Mouse (Mus musculus) hindbrain, embryonic 13.5 days (tissue): ENCODE results near the gene B3galt4. TPM values are rescaled to one million over a fixed set of nuclear protein-coding genes. Genes with fewer than 3 reads are reported as not detected.
"Not testable (repeated sequence)": the region's sequence is repeated elsewhere in the genome, so short reads cannot be mapped to it uniquely, and the experiment has no call there.

Source experiments
- ATAC-seq: fragments of 200-750 bp; cut with Nextera tagmentation; 2 replicates; pipeline ENCODE4 v1.8.0; 2017; ENCODE audit warnings: moderate TSS enrichment; ENCODE audit not compliant: low FRiP score
- H3K27ac ChIP-seq: fragments of 300-500 bp; sonication (generic); 2 replicates; pipeline ENCODE4 v1.5.1; 2015; ENCODE audit warnings: inconsistent platforms, mild to moderate bottlenecking, moderate library complexity
- H3K27me3 ChIP-seq: fragments of 300-500 bp; sonication (generic); 2 replicates; pipeline ENCODE4 v1.6.1; 2015; ENCODE audit warnings: mild to moderate bottlenecking, inconsistent platforms
- H3K36me3 ChIP-seq: fragments of 300-500 bp; sonication (generic); 2 replicates; pipeline ENCODE4 v1.6.1; 2015; ENCODE audit warnings: mild to moderate bottlenecking, inconsistent platforms
- H3K4me1 ChIP-seq: fragments of 300-500 bp; sonication (generic); replicated peaks from 2 replicates; pipeline ENCODE4 v1.6.1; 2015; ENCODE audit warnings: inconsistent platforms
- H3K4me2 ChIP-seq: fragments of 300-500 bp; sonication (generic); 2 replicates; pipeline ENCODE4 v1.6.1; 2015; ENCODE audit warnings: inconsistent platforms, mild to moderate bottlenecking, moderate library complexity
- H3K4me3 ChIP-seq: fragments of 300-500 bp; sonication (generic); 2 replicates; pipeline ENCODE4 v1.5.1; 2015; ENCODE audit warnings: mild to moderate bottlenecking, inconsistent platforms
- H3K9ac ChIP-seq: fragments of 300-500 bp; sonication (generic); 2 replicates; pipeline ENCODE4 v1.6.1; 2015; ENCODE audit warnings: mild to moderate bottlenecking, inconsistent platforms
- H3K9me3 ChIP-seq: fragments of 300-500 bp; sonication (generic); 2 replicates; pipeline ENCODE4 v1.6.1; 2016; ENCODE audit warnings: inconsistent platforms
- WGBS: fragments of 180-500 bp; shearing (Covaris S2); methylation state at CpG from one replicate; pipeline ENCODE4 v1.1.7; 2015; 5-methylcytosine and 5-hydroxymethylcytosine counted together
- polyA plus RNA-seq: library from polyadenylated mRNA; unstranded; fragments of >200 nt; fragmentation: Nextera tagmentation; extraction: Ambion mirVana; gene quantifications from 2 replicates; pipeline ENCODE4 v1.2.1, GENCODE M21; 2015

The B3galt4 gene
- 12.2 TPM in 2 replicates for polyA plus RNA-seq

- peak within 1 kb of the TSS; percentile 83 for H3K9ac ChIP-seq
- H3K9me3 ChIP-seq: no peaks in the 10 kb centered on the region
- H3K4me2 ChIP-seq: peak within 1 kb of the TSS; percentile 93
- WGBS: 1% methylated on average over 45 of the region's 45 CpGs
- no peaks in the 10 kb centered on the region for H3K27me3 ChIP-seq
- peaks cover 64% of the 10 kb centered on the region for H3K4me1 ChIP-seq
- H3K36me3 ChIP-seq: peaks cover 64% of the 10 kb centered on the region
- ATAC-seq: peak; percentile 75
- peak within 1 kb of the TSS; percentile 94 for H3K27ac ChIP-seq
- peak within 1 kb of the TSS; percentile 57 for H3K4me3 ChIP-seq
These were observed at the start of gene B3galt4 for GRCm38 (mm10) chr17:33951021-33951946. B3galt4 (minus strand) TSS chr17:33951488.

GRCm38 (mm10) chr17:34000796-34001195 is 49.5 kb upstream of the B3galt4 start:
- WGBS: 65% methylated on average over 2 of the region's 2 CpGs
- not testable (repeated sequence) for H3K36me3 ChIP-seq, H3K4me3 ChIP-seq, H3K27ac ChIP-seq, H3K9ac ChIP-seq, H3K9me3 ChIP-seq, ATAC-seq, H3K4me2 ChIP-seq
- peaks cover 15% of the 10 kb centered on the region for H3K4me1 ChIP-seq
- peaks cover 49% of the 10 kb centered on the region for H3K27me3 ChIP-seq

GRCm38 (mm10) chr17:34000150-34000537 is 48.9 kb upstream of the B3galt4 start, which contains the start of gene H2-K1:
H2-K1 (minus strand) TSS chr17:34000347.
- Histone ChIP-seq H3K36me3 (no peaks in the 10 kb centered on the region), H3K9ac (peak within 1 kb of the TSS; percentile 69), H3K27ac (no peak within 1 kb of the TSS), H3K9me3 (no peaks in the 10 kb centered on the region), H3K27me3 (peaks cover 49% of the 10 kb centered on the region), H3K4me1 (peaks cover 15% of the 10 kb centered on the region), H3K4me2 (peak within 1 kb of the TSS; percentile 93), H3K4me3 (peak within 1 kb of the TSS; percentile 52)
- ATAC-seq: peak; percentile 72
- WGBS: under 1% methylated on average over 23 of the region's 30 CpGs

- peak overlapping the region; percentile 52 for H3K4me3 ChIP-seq
These were observed 48.3 kb upstream of the B3galt4 start for GRCm38 (mm10) chr17:33999341-34000149.

GRCm38 (mm10) chr17:33998697-33999096 is 47.4 kb upstream of the B3galt4 start:
- not testable (repeated sequence) for H3K9me3 ChIP-seq, H3K27ac ChIP-seq, H3K4me3 ChIP-seq, H3K9ac ChIP-seq, ATAC-seq, H3K36me3 ChIP-seq, H3K4me2 ChIP-seq
- 69% methylated on average over 5 of the region's 5 CpGs for WGBS
- H3K27me3 ChIP-seq: peaks cover 49% of the 10 kb centered on the region
- H3K4me1 ChIP-seq: peaks cover 15% of the 10 kb centered on the region

More at GRCm38 (mm10) chr17:33999341-34000149, 48.3 kb upstream of the B3galt4 start:
- no peak overlapping the region for H3K27ac ChIP-seq
- ATAC-seq: peak; percentile 69; the same call in 1 of the 2 replicates
- H3K9ac ChIP-seq: peak overlapping the region; percentile 69
- H3K27me3 ChIP-seq: peaks cover 49% of the 10 kb centered on the region
- H3K4me1 ChIP-seq: peaks cover 15% of the 10 kb centered on the region
- no peaks in the 10 kb centered on the region for H3K9me3 ChIP-seq
- peak overlapping the region; percentile 93 for H3K4me2 ChIP-seq
- WGBS: 3% methylated on average over 76 of the region's 87 CpGs
- no peaks in the 10 kb centered on the region for H3K36me3 ChIP-seq

GRCm38 (mm10) chr17:33997025-33997424 is 45.7 kb upstream of the B3galt4 start:
- WGBS: 88% methylated on average over 2 of the region's 2 CpGs

GRCm38 (mm10) chr17:33995651-33996050 is 44.4 kb upstream of the B3galt4 start:
- Histone ChIP-seq H3K4me3 (no peak overlapping the region), H3K27me3 (peaks cover 31% of the 10 kb centered on the region), H3K36me3 (no peaks in the 10 kb centered on the region), H3K4me2 (no peak overlapping the region), H3K9me3 (no peaks in the 10 kb centered on the region), H3K27ac (no peak overlapping the region), H3K4me1 (peaks cover 15% of the 10 kb centered on the region), H3K9ac (no peak overlapping the region)
- ATAC-seq: no peak
- WGBS: 73% methylated on average over 3 of the region's 3 CpGs

More at GRCm38 (mm10) chr17:33997025-33997424, 45.7 kb upstream of the B3galt4 start:
- not testable (repeated sequence) for H3K9me3 ChIP-seq, ATAC-seq, H3K4me3 ChIP-seq, H3K9ac ChIP-seq, H3K27ac ChIP-seq, H3K4me2 ChIP-seq, H3K36me3 ChIP-seq
- peaks cover 45% of the 10 kb centered on the region for H3K27me3 ChIP-seq
- H3K4me1 ChIP-seq: peaks cover 15% of the 10 kb centered on the region

- H3K4me1 ChIP-seq: peaks cover 9% of the 10 kb centered on the region
- 87% methylated on average over 8 of the region's 8 CpGs for WGBS
- no peak overlapping the region for H3K4me3 ChIP-seq
- H3K27me3 ChIP-seq: peaks cover 24% of the 10 kb centered on the region
- no peak overlapping the region for H3K27ac ChIP-seq
- no peaks in the 10 kb centered on the region for H3K36me3 ChIP-seq
- no peak overlapping the region for H3K9ac ChIP-seq
- H3K9me3 ChIP-seq: no peaks in the 10 kb centered on the region
- ATAC-seq: no peak
- H3K4me2 ChIP-seq: no peak overlapping the region
These were observed 43.7 kb upstream of the B3galt4 start for GRCm38 (mm10) chr17:33994959-33995358.

GRCm38 (mm10) chr17:33991788-33992664 is 40.7 kb upstream of the B3galt4 start:
- H3K4me1 ChIP-seq: no peaks in the 10 kb centered on the region
- 30% methylated on average over 10 of the region's 10 CpGs for WGBS
- H3K4me3 ChIP-seq: no peak overlapping the region
- ATAC-seq: no peak
- 0 out of 2 replicates have a peak overlapping the region, but pooled peaks have one; percentile 8 for H3K27ac ChIP-seq
- H3K27me3 ChIP-seq: peaks cover 10% of the 10 kb centered on the region; the same call in 1 of the 2 replicates
- H3K9ac ChIP-seq: no peak overlapping the region
- H3K9me3 ChIP-seq: no peaks in the 10 kb centered on the region
- H3K4me2 ChIP-seq: no peak overlapping the region
- no peaks in the 10 kb centered on the region for H3K36me3 ChIP-seq

- Histone ChIP-seq H3K27ac (peak overlapping the region; percentile 93), H3K4me2 (peak overlapping the region; percentile 58), H3K27me3 (peaks cover 35% of the 10 kb centered on the region), H3K4me1 (peaks cover 28% of the 10 kb centered on the region), H3K4me3 (peak overlapping the region; percentile 52), H3K9ac (0 out of 2 replicates have a peak overlapping the region, but pooled peaks have one; percentile 71)
- not testable (repeated sequence) for H3K36me3 ChIP-seq, ATAC-seq, H3K9me3 ChIP-seq
- WGBS: 7% methylated on average over 8 of the region's 8 CpGs
These were observed 30.8 kb upstream of the B3galt4 start for GRCm38 (mm10) chr17:33982136-33982535.

GRCm38 (mm10) chr17:33981192-33981909 is 30.1 kb upstream of the B3galt4 start:
- not testable (repeated sequence) for H3K36me3 ChIP-seq, H3K9me3 ChIP-seq
- peak overlapping the region; percentile 71 for H3K9ac ChIP-seq
- peak overlapping the region; percentile 52 for H3K4me3 ChIP-seq
- H3K4me2 ChIP-seq: peak overlapping the region; percentile 58
- 1% methylated on average over 27 of the region's 27 CpGs for WGBS
- peak overlapping the region; percentile 93 for H3K27ac ChIP-seq
- peaks cover 43% of the 10 kb centered on the region for H3K27me3 ChIP-seq
- ATAC-seq: peak; percentile 96
- H3K4me1 ChIP-seq: peaks cover 28% of the 10 kb centered on the region
